Mouse (Mus musculus) induced T-regulatory cell, adult 2 months (primary cell): ENCODE measurements around the gene Stx2.

Experiments
- DNase-seq: peaks from one replicate; pipeline ENCODE4 v3.0.0-alpha.2; 2012; ENCODE audit warnings: low read depth

The Stx2 gene

GRCm38 (mm10) chr5:128952291-128953195 lies 55.8 kb downstream of the Stx2 start:
- DNase-seq = no peak

GRCm38 (mm10) chr5:128951472-128951871 lies 56.9 kb downstream of the Stx2 start:
- no peak for DNase-seq

DNA sequence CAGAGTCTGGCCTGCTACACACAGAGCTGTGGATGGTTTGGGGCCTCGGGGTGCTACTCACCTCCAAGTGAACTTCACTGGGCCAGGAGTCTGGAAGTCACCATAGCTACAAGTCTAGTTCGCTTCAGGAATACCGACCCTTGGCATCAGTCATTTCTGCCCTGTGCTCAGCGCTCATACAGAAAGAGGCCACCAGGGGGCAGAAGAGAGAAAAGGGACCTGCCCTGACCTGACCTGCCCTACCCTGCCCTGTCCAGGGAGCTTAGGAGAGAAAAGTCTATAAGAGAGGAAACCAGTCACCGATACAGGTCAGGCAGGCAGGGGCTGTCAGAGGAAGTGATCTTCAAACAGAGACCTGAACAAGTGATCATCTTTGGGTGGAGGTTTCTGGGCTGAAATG lies 61.3 kb downstream of the Stx2 start:
- DNase-seq = peak; percentile 12

DNA sequence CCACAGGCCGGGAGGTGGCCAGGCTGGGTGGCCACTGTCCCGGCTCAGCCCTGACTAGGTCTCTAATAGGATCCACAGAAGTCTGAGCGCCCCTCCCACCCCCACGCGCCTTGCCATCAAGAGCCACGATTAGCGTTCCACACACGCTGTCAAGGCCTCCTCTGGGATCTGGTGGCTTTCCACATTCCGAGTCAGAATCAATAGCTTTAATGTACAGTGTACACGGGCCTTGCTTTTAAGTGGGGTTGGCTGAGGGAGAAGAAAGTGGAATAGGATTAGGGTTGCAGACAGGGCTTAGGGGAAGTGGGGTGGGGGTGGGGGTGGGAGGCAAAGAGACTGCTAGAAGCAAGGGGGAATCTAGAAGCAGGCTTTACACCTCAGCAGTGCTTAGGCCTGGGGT lies 67.9 kb downstream of the Stx2 start:
- DNase-seq = no peak

DNA sequence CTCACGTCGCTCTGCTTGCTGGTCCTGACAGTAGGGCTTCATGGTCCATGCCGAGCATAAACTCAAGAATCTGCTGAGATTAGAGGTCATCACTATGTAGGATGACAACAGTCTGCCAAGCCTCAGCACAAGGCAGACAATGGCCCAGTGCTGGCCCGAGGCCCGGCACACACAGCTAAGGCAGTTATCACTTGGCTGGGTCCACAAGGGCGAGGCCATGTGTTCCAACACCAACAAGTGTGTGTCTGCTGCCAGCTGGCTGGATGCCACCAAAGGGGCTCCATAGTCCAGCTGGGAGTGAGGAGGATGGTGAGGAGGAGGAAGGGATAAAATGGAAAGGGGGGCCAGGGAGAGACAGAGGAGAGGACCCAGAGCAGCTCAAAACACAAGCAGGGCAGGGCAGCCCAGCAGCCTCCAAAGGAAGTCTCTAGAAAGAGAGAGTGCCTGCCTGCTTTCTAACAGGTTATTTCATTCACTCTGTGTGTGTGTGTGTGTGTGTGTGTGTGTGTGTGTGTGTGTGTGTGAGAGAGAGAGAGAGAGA lies 72.9 kb downstream of the Stx2 start:
- no peak for DNase-seq
